Mouse (Mus musculus): ENCODE results near the gene Hbs1l. TPM values are rescaled to one million over a fixed set of nuclear protein-coding genes. Genes with fewer than 3 reads are reported as not detected.
"Not testable (repeated sequence)": the region's sequence is repeated elsewhere in the genome, so short reads cannot be mapped to it uniquely, and the experiment has no call there.

Gene Hbs1l
- polyA plus RNA-seq, 1 experiment from 2014 or later = 75.4 TPM

GRCm38 (mm10) chr10:21395426-21396139 lies 99.8 kb downstream of the Hbs1l start:
- WGBS = 80% methylated on average over 14 of the region's 14 CpGs
- H3K27ac ChIP-seq = no peak overlapping the region
- H3K4me1 ChIP-seq = no peaks in the 10 kb centered on the region
- H3K4me2 ChIP-seq = no peak overlapping the region
- no peaks in the 10 kb centered on the region for H3K27me3 ChIP-seq (replicated peaks)
- H3K9me3 ChIP-seq = no peaks in the 10 kb centered on the region
- no peak for ATAC-seq (ENCODE audit: insufficient read depth, low FRiP score, low read depth)
- H3K4me3 ChIP-seq (replicated peaks) = no peak overlapping the region
- no peaks in the 10 kb centered on the region for H3K36me3 ChIP-seq
- H3K9ac ChIP-seq = no peak overlapping the region

GRCm38 (mm10) chr10:21398873-21399425 lies 103.2 kb downstream of the Hbs1l start:
- not testable (repeated sequence) for H3K9ac ChIP-seq; H3K4me3 ChIP-seq (replicated peaks); H3K4me1 ChIP-seq; H3K4me2 ChIP-seq; H3K27me3 ChIP-seq (replicated peaks); H3K9me3 ChIP-seq; H3K36me3 ChIP-seq; ATAC-seq (ENCODE audit: insufficient read depth, low FRiP score, low read depth); H3K27ac ChIP-seq
- 78% methylated on average over 6 of the region's 6 CpGs for WGBS

DNA sequence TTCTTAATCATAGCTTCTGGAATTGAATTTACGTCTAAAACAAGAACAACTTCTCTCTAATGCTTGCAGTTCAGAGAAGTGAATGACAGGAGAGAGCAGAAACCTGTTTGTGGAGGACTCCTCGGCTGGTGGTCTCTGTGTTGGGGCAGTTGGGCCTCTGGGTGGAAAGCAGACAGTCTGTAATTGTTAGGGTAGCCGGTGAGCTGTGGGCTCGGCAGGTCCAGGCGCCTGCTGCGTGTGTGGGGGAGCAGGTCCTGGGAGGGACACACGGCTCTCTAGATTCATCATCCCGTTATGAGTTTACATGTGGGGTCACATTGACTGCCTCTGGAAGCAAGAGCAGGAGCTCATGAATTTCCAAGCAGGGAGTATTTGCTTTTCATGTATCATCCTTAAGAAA lies 103.8 kb downstream of the Hbs1l start:
- Histone ChIP-seq H3K9me3 (no peaks in the 10 kb centered on the region), H3K27ac (no peak overlapping the region), H3K36me3 (no peaks in the 10 kb centered on the region), H3K4me2 (no peak overlapping the region), H3K4me1 (no peaks in the 10 kb centered on the region), H3K4me3 (replicated peaks) (no peak overlapping the region), H3K27me3 (replicated peaks) (no peaks in the 10 kb centered on the region), H3K9ac (no peak overlapping the region)
- WGBS = 34% methylated on average over 8 of the region's 8 CpGs
- no peak for ATAC-seq (ENCODE audit: insufficient read depth, low FRiP score, low read depth)

DNA sequence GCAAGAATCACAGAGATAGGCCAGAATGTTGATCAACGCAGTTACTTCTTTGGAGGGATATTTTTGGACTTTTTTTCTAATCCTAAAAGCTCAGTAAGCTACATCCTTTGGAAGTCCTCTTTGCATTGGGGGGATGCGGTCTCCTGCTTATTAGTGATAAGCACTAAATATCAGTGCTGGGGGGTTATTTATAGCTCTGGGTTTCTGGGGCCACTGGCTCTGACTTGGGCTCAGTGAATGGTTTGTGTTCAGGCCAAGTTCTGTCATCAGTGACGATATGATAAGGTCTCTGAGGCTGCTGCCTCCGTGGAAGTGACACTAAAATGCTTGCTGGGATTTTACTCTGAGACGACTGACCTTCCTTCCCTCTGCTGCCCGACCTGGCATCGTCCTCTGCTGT lies 104.3 kb downstream of the Hbs1l start:
- Histone ChIP-seq H3K9ac (no peak overlapping the region), H3K27ac (no peak overlapping the region), H3K4me3 (replicated peaks) (no peak overlapping the region), H3K4me1 (no peaks in the 10 kb centered on the region), H3K9me3 (no peaks in the 10 kb centered on the region), H3K4me2 (no peak overlapping the region), H3K27me3 (replicated peaks) (no peaks in the 10 kb centered on the region), H3K36me3 (no peaks in the 10 kb centered on the region)
- WGBS = 51% methylated on average over 7 of the region's 7 CpGs
- ATAC-seq (ENCODE audit: insufficient read depth, low FRiP score, low read depth) = no peak

- no peak overlapping the region for H3K4me2 ChIP-seq
- no peak overlapping the region for H3K27ac ChIP-seq
- H3K9me3 ChIP-seq = no peaks in the 10 kb centered on the region
- H3K9ac ChIP-seq = no peak overlapping the region
- no peaks in the 10 kb centered on the region for H3K27me3 ChIP-seq (replicated peaks)
- WGBS = 51% methylated on average over 2 of the region's 2 CpGs
- no peak for ATAC-seq (ENCODE audit: insufficient read depth, low FRiP score, low read depth)
- H3K4me3 ChIP-seq (replicated peaks) = no peak overlapping the region
- no peaks in the 10 kb centered on the region for H3K36me3 ChIP-seq
- no peaks in the 10 kb centered on the region for H3K4me1 ChIP-seq
Observed at GRCm38 (mm10) chr10:21400453-21400852, 104.7 kb downstream of the Hbs1l start.

DNA sequence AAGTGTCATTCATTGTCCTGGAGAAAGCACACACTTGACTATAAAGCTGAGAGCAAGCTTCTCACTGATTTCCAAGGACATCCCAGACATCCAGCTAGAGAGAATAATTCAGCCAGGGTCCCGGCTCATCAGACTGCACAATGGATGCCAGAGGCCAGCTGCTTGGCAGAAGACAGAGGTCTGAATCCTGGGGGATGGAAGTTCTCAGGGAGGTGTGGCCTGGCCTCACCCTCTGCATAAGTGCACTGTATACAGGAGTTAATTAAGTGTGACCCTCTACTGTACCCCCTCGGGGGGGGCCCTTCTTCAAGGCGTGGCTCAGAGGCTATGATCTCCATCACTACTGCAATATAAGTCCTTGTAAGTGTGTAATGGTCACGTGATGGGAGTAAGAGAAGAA lies 105.5 kb downstream of the Hbs1l start:
- WGBS = 57% methylated on average over 4 of the region's 4 CpGs

GRCm38 (mm10) chr10:21404822-21405221 lies 109.0 kb downstream of the Hbs1l start:
- no peaks in the 10 kb centered on the region for H3K4me1 ChIP-seq
- 76% methylated on average over 4 of the region's 4 CpGs for WGBS
- no peak overlapping the region for H3K9ac ChIP-seq
- no peaks in the 10 kb centered on the region for H3K36me3 ChIP-seq
- ATAC-seq (ENCODE audit: insufficient read depth, low FRiP score, low read depth) = no peak
- no peak overlapping the region for H3K4me2 ChIP-seq
- H3K27ac ChIP-seq = no peak overlapping the region
- H3K9me3 ChIP-seq = no peaks in the 10 kb centered on the region
- H3K4me3 ChIP-seq (replicated peaks) = no peak overlapping the region
- H3K27me3 ChIP-seq (replicated peaks) = no peaks in the 10 kb centered on the region

More for the DNA sequence above, 105.5 kb downstream of the Hbs1l start:
- H3K4me1 ChIP-seq = no peaks in the 10 kb centered on the region
- H3K4me2 ChIP-seq = no peak overlapping the region
- no peaks in the 10 kb centered on the region for H3K36me3 ChIP-seq
- H3K27ac ChIP-seq = no peak overlapping the region
- no peaks in the 10 kb centered on the region for H3K9me3 ChIP-seq
- no peak overlapping the region for H3K9ac ChIP-seq
- H3K4me3 ChIP-seq (replicated peaks) = no peak overlapping the region
- no peak for ATAC-seq (ENCODE audit: insufficient read depth, low FRiP score, low read depth)
- H3K27me3 ChIP-seq (replicated peaks) = no peaks in the 10 kb centered on the region

GRCm38 (mm10) chr10:21405707-21406534 lies 110.1 kb downstream of the Hbs1l start:
- Histone ChIP-seq H3K4me3 (replicated peaks) (no peak overlapping the region), H3K4me2 (no peak overlapping the region), H3K9ac (no peak overlapping the region), H3K9me3 (no peaks in the 10 kb centered on the region), H3K27me3 (replicated peaks) (no peaks in the 10 kb centered on the region), H3K27ac (no peak overlapping the region), H3K4me1 (no peaks in the 10 kb centered on the region), H3K36me3 (no peaks in the 10 kb centered on the region)
- 81% methylated on average over 11 of the region's 11 CpGs for whole genome bisulfite sequencing
- ATAC-seq (ENCODE audit: insufficient read depth, low FRiP score, low read depth) = no peak

- H3K9me3 ChIP-seq = no peaks in the 10 kb centered on the region
- no peak overlapping the region for H3K27ac ChIP-seq
- H3K4me3 ChIP-seq (replicated peaks) = no peak overlapping the region
- H3K4me2 ChIP-seq = no peak overlapping the region
- no peak overlapping the region for H3K9ac ChIP-seq
- H3K27me3 ChIP-seq (replicated peaks) = no peaks in the 10 kb centered on the region
- WGBS = 68% methylated on average over 5 of the region's 5 CpGs
- no peak for ATAC-seq (ENCODE audit: insufficient read depth, low FRiP score, low read depth)
- H3K36me3 ChIP-seq = no peaks in the 10 kb centered on the region
- no peaks in the 10 kb centered on the region for H3K4me1 ChIP-seq
Observed at GRCm38 (mm10) chr10:21410711-21411110, 114.9 kb downstream of the Hbs1l start.

GRCm38 (mm10) chr10:21411621-21412205 lies 115.9 kb downstream of the Hbs1l start:
- Histone ChIP-seq H3K27me3 (replicated peaks) (no peaks in the 10 kb centered on the region), H3K36me3 (no peaks in the 10 kb centered on the region), H3K4me3 (replicated peaks) (no peak overlapping the region), H3K4me1 (no peaks in the 10 kb centered on the region), H3K27ac (no peak overlapping the region), H3K9me3 (no peaks in the 10 kb centered on the region), H3K4me2 (no peak overlapping the region), H3K9ac (no peak overlapping the region)
- 65% methylated on average over 6 of the region's 6 CpGs for WGBS
- no peak for ATAC-seq (ENCODE audit: insufficient read depth, low FRiP score, low read depth)

- H3K4me1 ChIP-seq = no peaks in the 10 kb centered on the region
- no peaks in the 10 kb centered on the region for H3K27me3 ChIP-seq (replicated peaks)
- no peaks in the 10 kb centered on the region for H3K36me3 ChIP-seq
- ATAC-seq (ENCODE audit: insufficient read depth, low FRiP score, low read depth) = no peak
- WGBS = 75% methylated on average over 4 of the region's 4 CpGs
- H3K27ac ChIP-seq = no peak overlapping the region
- no peak overlapping the region for H3K9ac ChIP-seq
- H3K4me3 ChIP-seq (replicated peaks) = no peak overlapping the region
- no peaks in the 10 kb centered on the region for H3K9me3 ChIP-seq
- no peak overlapping the region for H3K4me2 ChIP-seq
Observed at GRCm38 (mm10) chr10:21415031-21415430, 119.3 kb downstream of the Hbs1l start.

- Histone ChIP-seq H3K4me1 (no peaks in the 10 kb centered on the region), H3K9me3 (no peaks in the 10 kb centered on the region), H3K9ac (no peak overlapping the region), H3K27me3 (replicated peaks) (no peaks in the 10 kb centered on the region), H3K27ac (no peak overlapping the region), H3K4me2 (no peak overlapping the region), H3K4me3 (replicated peaks) (no peak overlapping the region), H3K36me3 (no peaks in the 10 kb centered on the region)
- ATAC-seq (ENCODE audit: insufficient read depth, low FRiP score, low read depth) = no peak
- 93% methylated on average over 5 of the region's 5 CpGs for WGBS
Observed at GRCm38 (mm10) chr10:21416184-21416583, 120.4 kb downstream of the Hbs1l start.
